Mouse (Mus musculus) MEL (cell line): Measurements from ENCODE around the gene Ldhb. TPM values are rescaled to one million over a fixed set of nuclear protein-coding genes. Genes with fewer than 3 reads are reported as not detected.
"Not testable (repeated sequence)": the region's sequence is repeated elsewhere in the genome, so short reads cannot be mapped to it uniquely, and the experiment has no call there.

Experiments used
- DNase-seq: peaks from one replicate; pipeline ENCODE4 v3.0.0; 2011; ENCODE audit warnings: low read depth, low spot score
- H3K27ac ChIP-seq: 2 replicates; pipeline ENCODE4 v1.5.1; 2012; ENCODE audit warnings: low read depth, mild to moderate bottlenecking, control low read depth, low read length, moderate library complexity; ENCODE audit not compliant: control insufficient read depth
- H3K27me3 ChIP-seq, 2 experiments: fragments of 150-350 bp in 1 of 2; sonication (generic) in 1 of 2; 2 replicates each; pipeline ENCODE4 v1.6.1; 2012; ENCODE audit warnings: low read length in 2 of 2, mild to moderate bottlenecking in 2 of 2, improper control_type of control experiment in 1 of 2, moderate library complexity in 1 of 2; ENCODE audit not compliant: insufficient read depth in 2 of 2, control insufficient read depth in 1 of 2
- H3K36me3 ChIP-seq, 2 experiments: 2 replicates each; pipeline ENCODE4 v1.6.1; 2012 to 2014; ENCODE audit warnings: low read length in 2 of 2, improper control_type of control experiment in 1 of 2, inconsistent platforms in 1 of 2, mild to moderate bottlenecking in 1 of 2; ENCODE audit not compliant: insufficient read depth in 2 of 2, control insufficient read depth in 1 of 2
- H3K4me1 ChIP-seq, 2 experiments: fragments of 150-350 bp in 1 of 2; sonication (generic) in 1 of 2; 2 replicates each; pipeline ENCODE4 v1.6.1; 2012; ENCODE audit warnings: low read length in 2 of 2, improper control_type of control experiment in 1 of 2, mild to moderate bottlenecking in 1 of 2; ENCODE audit not compliant: insufficient read depth in 2 of 2, control insufficient read depth in 1 of 2
- H3K4me3 ChIP-seq, 2 experiments: fragments of 150-350 bp in 1 of 2; sonication (generic) in 1 of 2; 2 replicates each; pipeline ENCODE4 v1.5.1; 2012; ENCODE audit warnings: low read depth in 2 of 2, low read length in 2 of 2, mild to moderate bottlenecking in 2 of 2, moderate library complexity in 2 of 2, control low read depth in 1 of 2, improper control_type of control experiment in 1 of 2; ENCODE audit not compliant: control insufficient read depth in 1 of 2, insufficient read depth in 1 of 2
- H3K79me2 ChIP-seq: 2 replicates; pipeline ENCODE4 v1.6.1; 2012; ENCODE audit warnings: mild to moderate bottlenecking, low read length, moderate library complexity; ENCODE audit not compliant: control insufficient read depth, poor library complexity, insufficient read depth
- H3K9ac ChIP-seq: 2 replicates; pipeline ENCODE4 v1.6.1; 2012; ENCODE audit warnings: low read depth, mild to moderate bottlenecking, control low read depth, low read length, moderate library complexity; ENCODE audit not compliant: control insufficient read depth, poor library complexity, severe bottlenecking
- H3K9me3 ChIP-seq: fragments of 150-350 bp; sonication (generic); replicated peaks from 2 replicates; pipeline ENCODE4 v1.6.1; 2012; ENCODE audit warnings: mild to moderate bottlenecking, low read length, improper control_type of control experiment, moderate library complexity; ENCODE audit not compliant: insufficient read depth
- CTCF ChIP-seq, 3 experiments: IDR thresholded peaks in 2 of 3; conservative IDR thresholded peaks in 1 of 3; 2 replicates each; pipeline ENCODE4 v1.5.1; 2011 to 2012; ENCODE audit warnings: low read length in 3 of 3, low read depth in 2 of 3, mild to moderate bottlenecking in 2 of 3, improper control_type of control experiment in 1 of 3, inconsistent platforms in 1 of 3, mixed read lengths in 1 of 3, moderate library complexity in 1 of 3; ENCODE audit not compliant: control insufficient read depth in 1 of 3, insufficient read depth in 1 of 3, poor library complexity in 1 of 3, severe bottlenecking in 1 of 3
- GABPA ChIP-seq: IDR thresholded peaks from 2 replicates; pipeline ENCODE4 v1.6.1; 2012; ENCODE audit warnings: low read depth, mild to moderate bottlenecking, inconsistent platforms, low read length, improper control_type of control experiment, moderate library complexity
- HCFC1 ChIP-seq: IDR thresholded peaks from 2 replicates; pipeline ENCODE4 v1.6.1; 2012; ENCODE audit warnings: low read depth, mild to moderate bottlenecking, inconsistent platforms, low read length, improper control_type of control experiment, moderate library complexity
- JUND ChIP-seq: IDR thresholded peaks from 2 replicates; pipeline ENCODE4 v1.6.1; 2011; ENCODE audit warnings: low read depth, mild to moderate bottlenecking, improper control_type of control experiment, low read length
- MXI1 ChIP-seq: IDR thresholded peaks from 2 replicates; pipeline ENCODE4 v1.6.1; 2011; ENCODE audit warnings: mild to moderate bottlenecking, low read depth, low read length, improper control_type of control experiment
- RAD21 ChIP-seq: IDR thresholded peaks from 2 replicates; pipeline ENCODE4 v1.6.1; 2011; ENCODE audit warnings: mild to moderate bottlenecking, low read depth, low read length, improper control_type of control experiment
- SMC3 ChIP-seq: IDR thresholded peaks from 2 replicates; pipeline ENCODE4 v1.6.1; 2011; ENCODE audit warnings: low read depth, low read length, improper control_type of control experiment
- TBP ChIP-seq: IDR thresholded peaks from 2 replicates; pipeline ENCODE4 v1.8.0; 2011; ENCODE audit warnings: low read depth, low read length, improper control_type of control experiment
- USF2 ChIP-seq, 2 experiments: IDR thresholded peaks; 2 replicates each; pipeline ENCODE4 v1.6.1; 2011 to 2012; ENCODE audit warnings: improper control_type of control experiment in 2 of 2, low read length in 2 of 2, borderline replicate concordance in 1 of 2, inconsistent platforms in 1 of 2, low read depth in 1 of 2, mild to moderate bottlenecking in 1 of 2; ENCODE audit not compliant: insufficient read depth in 1 of 2
- ZC3H11A ChIP-seq: IDR thresholded peaks from 2 replicates; pipeline ENCODE4 v1.6.1; 2012; ENCODE audit warnings: low read depth, mild to moderate bottlenecking, inconsistent platforms, low read length, improper control_type of control experiment
- polyA plus RNA-seq, 2 experiments: library from polyadenylated mRNA; stranded (reverse) in 1 of 2; unstranded in 1 of 2; fragments of >175 nt in 1 of 2; fragments of >200 nt in 1 of 2; gene quantifications; 2 replicates each; pipeline versions ENCODE4 v1.2.1 to v1.2.4; 2012; ENCODE audit warnings: low replicate concordance in 2 of 2, low read depth in 1 of 2; ENCODE audit not compliant: insufficient read length in 2 of 2, insufficient read depth in 1 of 2, missing spikeins in 1 of 2
- total RNA-seq: library from RNA; depleted of rRNA; stranded (reverse); fragments of 300-350 nt; gene quantifications from 2 replicates; pipeline ENCODE4 v1.2.3, GENCODE M21; 2012

The Ldhb gene
- total and polyA plus RNA-seq, 3 experiments, result not detected

DNA sequence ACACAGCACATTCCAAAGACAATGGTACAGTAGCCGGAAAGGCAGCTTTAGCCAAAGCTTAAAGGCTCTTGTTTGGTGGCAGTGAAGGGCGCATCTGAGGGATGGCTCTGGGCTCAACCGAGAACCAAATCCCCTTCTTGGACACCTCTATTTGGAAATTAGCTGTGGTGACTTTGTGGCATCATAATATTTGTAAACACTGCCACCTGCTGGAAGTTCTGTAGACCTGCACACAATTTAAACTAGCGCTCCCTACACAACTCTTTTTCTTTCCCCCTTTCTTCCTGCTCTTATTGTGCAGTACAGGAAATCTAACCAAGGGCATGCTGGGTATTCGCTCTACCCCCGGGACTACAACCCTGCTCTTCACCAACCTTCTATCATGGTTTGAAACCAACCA, 11.4 kb upstream of the Ldhb start:
- no peaks in the 10 kb centered on the region for H3K79me2 ChIP-seq
- peak; percentile 50 for DNase-seq
- no peaks in the 10 kb centered on the region for H3K9me3 ChIP-seq
- H3K9ac ChIP-seq, result no peak overlapping the region
- H3K36me3 ChIP-seq, result no peaks in the 10 kb centered on the region
- no peak for TF ChIP-seq GABPA
- TF ChIP-seq JUND, result no peak
- TF ChIP-seq SMC3, result peak; percentile 85
- TF ChIP-seq ZC3H11A, result peak; percentile 79
- TF ChIP-seq TBP, result no peak
- peak; percentile 28 to 81 (median 65); a peak in 5 of 6 replicates for TF ChIP-seq CTCF (IDR thresholded peaks at IDR 0.05 in 2 of 3, conservative IDR thresholded peaks at IDR 0.05 in 1 of 3; ENCODE audit: control insufficient read depth in 1 of 3, insufficient read depth in 1 of 3, low read depth in 2 of 3, low read length in 3 of 3, poor library complexity in 1 of 3, severe bottlenecking in 1 of 3)
- no peak for TF ChIP-seq USF2 (IDR thresholded peaks at IDR 0.05; ENCODE audit: borderline replicate concordance in 1 of 2, insufficient read depth in 1 of 2, low read depth in 1 of 2, low read length in 2 of 2)
- TF ChIP-seq RAD21, result peak; percentile 86
- TF ChIP-seq, all 39 proteins: peak for 4
- no peaks in the 10 kb centered on the region for H3K4me1 ChIP-seq
- no peaks in the 10 kb centered on the region for H3K27me3 ChIP-seq
- H3K4me3 ChIP-seq, result no peak overlapping the region
- H3K27ac ChIP-seq, result no peak overlapping the region

- DNase-seq, H3K79me2 ChIP-seq, H3K36me3 ChIP-seq, H3K9me3 ChIP-seq, H3K4me3 ChIP-seq, H3K27me3 ChIP-seq, H3K4me1 ChIP-seq, H3K27ac ChIP-seq, H3K9ac ChIP-seq: not testable (repeated sequence)
Observed at GRCm38 (mm10) chr6:142515379-142515778, 7.6 kb upstream of the Ldhb start.

GRCm38 (mm10) chr6:142514912-142515311, 7.2 kb upstream of the Ldhb start:
- DNase-seq, result no peak

More at GRCm38 (mm10) chr6:142514912-142515311, 7.2 kb upstream of the Ldhb start:
- Histone ChIP-seq H3K9ac (no peak overlapping the region), H3K27me3 (no peaks in the 10 kb centered on the region), H3K27ac (no peak overlapping the region), H3K4me1 (no peaks in the 10 kb centered on the region), H3K36me3 (no peaks in the 10 kb centered on the region), H3K4me3 (no peak overlapping the region), H3K79me2 (no peaks in the 10 kb centered on the region), H3K9me3 (no peaks in the 10 kb centered on the region)
- no peak for TF ChIP-seq HCFC1
- no peak for TF ChIP-seq JUND
- 0 out of 6 replicates have a peak, but pooled peaks of 1 of the 3 experiments have one; percentile 11 for TF ChIP-seq CTCF (IDR thresholded peaks at IDR 0.05 in 2 of 3, conservative IDR thresholded peaks at IDR 0.05 in 1 of 3; ENCODE audit: control insufficient read depth in 1 of 3, insufficient read depth in 1 of 3, low read depth in 2 of 3, low read length in 3 of 3, poor library complexity in 1 of 3, severe bottlenecking in 1 of 3)
- no peak for TF ChIP-seq MXI1
